In the genomic region with DNA sequence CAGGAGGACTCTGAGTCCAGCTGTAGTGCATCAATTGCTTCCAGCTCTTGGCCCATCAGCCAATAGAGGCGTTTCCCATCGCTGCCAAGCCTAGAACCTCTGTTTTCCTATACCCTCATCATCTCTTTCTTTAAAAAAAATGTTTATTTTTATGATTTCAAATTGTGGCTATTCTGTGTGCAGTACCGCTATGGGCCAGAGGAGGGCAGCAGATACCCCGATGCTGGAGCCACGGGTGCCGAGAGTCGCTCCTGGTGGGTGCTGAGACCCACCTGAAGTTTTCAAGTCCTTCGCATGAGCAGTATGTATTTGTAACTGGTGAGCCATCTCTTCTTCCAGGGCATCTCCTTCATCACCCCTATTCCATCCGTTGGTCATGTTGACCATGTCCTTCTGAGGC, we compare ENCODE assay signal across 28 mouse cellular contexts.
A peak's percentile ranks its signal among the peaks of the same experiment; 100 is the strongest.
DNase-seq lines count a peak whose midpoint lies in the region; ATAC-seq and TF ChIP-seq lines count a peak whose summit lies in the region.
"Had no signal": no experiment of that assay in that cellular context is flagged by ENCODE, and none has a peak within 500 bp of the region (broad histone marks: within the 10 kb centered on the region; RNA-seq: fewer than 3 reads in every experiment).

No protein-coding gene starts in this region.

- no peak for ATAC-seq in cerebellum, adult (ENCODE audit: insufficient number of reproducible peaks, low FRiP score, low TSS enrichment)
- ATAC-seq in kidney, embryonic 16.5 days (ENCODE audit: low FRiP score, low TSS enrichment) = no peak
- ATAC-seq in liver, postnatal 0 days = no peak
- ATAC-seq in liver, embryonic 11.5 days (replicated peaks; ENCODE audit: low FRiP score) = no peak
- no peak for ATAC-seq in stomach, postnatal 0 days (ENCODE audit: low FRiP score, low TSS enrichment)
- no peak for ATAC-seq in erythroid progenitor cell, adult 5-6 weeks (replicated peaks; ENCODE audit: low FRiP score, poor library complexity, severe bottlenecking)
- ATAC-seq: forebrain, embryonic 13.5 days had no signal

- H3K4me1 ChIP-seq in cerebellum, adult 2 months (ENCODE audit: control insufficient read depth, insufficient read depth, low read length) = peaks cover 4% of the 10 kb centered on the region; the same call in 1 of the 2 replicates
- H3K4me1 ChIP-seq in kidney, adult 2 months (ENCODE audit: control insufficient read depth, insufficient read depth, low read length) = no peaks in the 10 kb centered on the region
- H3K4me1 ChIP-seq in kidney, embryonic 16.5 days (ENCODE audit: insufficient read depth, low read length) = 0 out of 2 replicates have a peak, but pooled peaks cover 7% of the 10 kb centered on the region
- no peaks in the 10 kb centered on the region for H3K4me1 ChIP-seq in liver, postnatal 0 days (ENCODE audit: insufficient read depth)
- H3K4me1 ChIP-seq in liver, embryonic 11.5 days (replicated peaks; ENCODE audit: control insufficient read depth, insufficient read depth, low read length) = no peaks in the 10 kb centered on the region
- H3K4me1 ChIP-seq in stomach, postnatal 0 days (replicated peaks; ENCODE audit: control insufficient read depth, insufficient read depth) = no peaks in the 10 kb centered on the region
- H3K4me1 ChIP-seq: embryonic facial prominence, embryonic 13.5 days; forebrain, embryonic 13.5 days; heart, embryonic 13.5 days; limb, embryonic 15.5 days had no signal

- no peak overlapping the region for H3K4me2 ChIP-seq in kidney, embryonic 16.5 days (replicated peaks; ENCODE audit: low read depth, low read length)
- H3K4me2 ChIP-seq in liver, postnatal 0 days (ENCODE audit: low read depth, low read length) = no peak overlapping the region
- no peak overlapping the region for H3K4me2 ChIP-seq in liver, embryonic 11.5 days
- no peak overlapping the region for H3K4me2 ChIP-seq in stomach, postnatal 0 days (replicated peaks; ENCODE audit: low read depth)
- H3K4me2 ChIP-seq: embryonic facial prominence, embryonic 13.5 days; forebrain, embryonic 13.5 days; heart, embryonic 13.5 days; limb, embryonic 15.5 days; lung, embryonic 14.5 days; midbrain, embryonic 12.5 days had no signal

- no peaks in the 10 kb centered on the region for H3K36me3 ChIP-seq in kidney, adult 2 months (ENCODE audit: control insufficient read depth, insufficient read depth, low read length)
- H3K36me3 ChIP-seq in kidney, embryonic 16.5 days (ENCODE audit: insufficient read depth, low read length) = no peaks in the 10 kb centered on the region
- no peaks in the 10 kb centered on the region for H3K36me3 ChIP-seq in liver, postnatal 0 days (replicated peaks; ENCODE audit: insufficient read depth, low read length)
- no peaks in the 10 kb centered on the region for H3K36me3 ChIP-seq in liver, embryonic 11.5 days (ENCODE audit: control insufficient read depth, insufficient read depth, low read length)
- no peaks in the 10 kb centered on the region for H3K36me3 ChIP-seq in stomach, postnatal 0 days (ENCODE audit: control insufficient read depth, insufficient read depth, low read length)
- H3K36me3 ChIP-seq: embryonic facial prominence, embryonic 13.5 days; heart, embryonic 13.5 days; limb, embryonic 15.5 days; midbrain, embryonic 12.5 days had no signal

- no peaks in the 10 kb centered on the region for H3K27me3 ChIP-seq in cerebellum, adult 2 months (ENCODE audit: control insufficient read depth, insufficient read depth, low read length)
- H3K27me3 ChIP-seq in kidney, adult 2 months (replicated peaks; ENCODE audit: control insufficient read depth, insufficient read depth, low read length) = no peaks in the 10 kb centered on the region
- H3K27me3 ChIP-seq in kidney, embryonic 16.5 days (ENCODE audit: insufficient read depth, low read length) = no peaks in the 10 kb centered on the region
- no peaks in the 10 kb centered on the region for H3K27me3 ChIP-seq in liver, postnatal 0 days (ENCODE audit: insufficient read depth, low read length)
- no peaks in the 10 kb centered on the region for H3K27me3 ChIP-seq in liver, embryonic 11.5 days (replicated peaks; ENCODE audit: control insufficient read depth, insufficient read depth, low read length)
- no peaks in the 10 kb centered on the region for H3K27me3 ChIP-seq in stomach, postnatal 0 days (ENCODE audit: control insufficient read depth, insufficient read depth, low read length)
- H3K27me3 ChIP-seq: embryonic facial prominence, embryonic 13.5 days; forebrain, embryonic 13.5 days; heart, embryonic 13.5 days; limb, embryonic 15.5 days had no signal

- TF ChIP-seq POLR2A in cerebellum, adult 2 months (IDR thresholded peaks at IDR 0.05; ENCODE audit: borderline replicate concordance, insufficient read depth, low read length) = no peak
- TF ChIP-seq POLR2A in kidney, adult 2 months (IDR thresholded peaks at IDR 0.05; ENCODE audit: low read depth, low read length) = no peak

- H3K9ac ChIP-seq in kidney, embryonic 16.5 days (replicated peaks; ENCODE audit: low read length) = no peak overlapping the region
- no peak overlapping the region for H3K9ac ChIP-seq in liver, postnatal 0 days (replicated peaks)
- no peak overlapping the region for H3K9ac ChIP-seq in liver, embryonic 11.5 days (ENCODE audit: low read depth, low read length)
- no peak overlapping the region for H3K9ac ChIP-seq in stomach, postnatal 0 days (ENCODE audit: low read length)
- H3K9ac ChIP-seq: embryonic facial prominence, embryonic 13.5 days; forebrain, embryonic 13.5 days; heart, embryonic 13.5 days; limb, embryonic 15.5 days; lung, embryonic 14.5 days; midbrain, embryonic 12.5 days had no signal

- peak; percentile 18; the same call in 1 of the 2 replicates for TF ChIP-seq CTCF in cerebellum, adult 2 months (IDR thresholded peaks at IDR 0.05; ENCODE audit: borderline replicate concordance, insufficient read depth, low read depth, low read length)
- TF ChIP-seq CTCF in kidney, adult 2 months (conservative IDR thresholded peaks at IDR 0.05; ENCODE audit: insufficient read depth, insufficient read length, low read depth, low read length) = 0 out of 2 replicates have a peak, but pooled peaks have one; percentile 11
- peak; percentile 31 for TF ChIP-seq CTCF in liver, postnatal 0 days (IDR thresholded peaks at IDR 0.05; ENCODE audit: low read depth)
- TF ChIP-seq CTCF in stomach, postnatal 0 days (IDR thresholded peaks at IDR 0.05; ENCODE audit: low read depth) = peak; percentile 47

- TF ChIP-seq EP300 in liver, postnatal 0 days (IDR thresholded peaks at IDR 0.05; ENCODE audit: low read depth) = no peak
- TF ChIP-seq EP300 in stomach, postnatal 0 days (optimal IDR thresholded peaks at IDR 0.05) = no peak

- peaks cover 8% of the 10 kb centered on the region; the same call in 1 of the 2 replicates for H3K9me3 ChIP-seq in kidney, embryonic 16.5 days (ENCODE audit: low read length)
- H3K9me3 ChIP-seq in liver, postnatal 0 days (ENCODE audit: low read length) = no peaks in the 10 kb centered on the region
- H3K9me3 ChIP-seq in liver, embryonic 11.5 days (ENCODE audit: control insufficient read depth, low read length) = peaks cover 3% of the 10 kb centered on the region; the same call in 1 of the 2 replicates
- no peaks in the 10 kb centered on the region for H3K9me3 ChIP-seq in stomach, postnatal 0 days (ENCODE audit: control insufficient read depth, low read length)
- H3K9me3 ChIP-seq: embryonic facial prominence, embryonic 13.5 days; forebrain, embryonic 13.5 days; heart, embryonic 13.5 days; limb, embryonic 15.5 days; midbrain, embryonic 12.5 days had no signal

- 87% methylated on average over 9 of the region's 9 CpGs for WGBS in cerebellum, adult 2 months
- WGBS in kidney, adult 2 months = 84% methylated on average over 9 of the region's 9 CpGs
- 83% methylated on average over 9 of the region's 9 CpGs for WGBS in kidney, embryonic 16.5 days
- 79% methylated on average over 9 of the region's 9 CpGs for WGBS in liver, postnatal 0 days (ENCODE audit: insufficient replicate concordance)
- WGBS in liver, embryonic 11.5 days = 77% methylated on average over 9 of the region's 9 CpGs
- WGBS in stomach, postnatal 0 days = 82% methylated on average over 9 of the region's 9 CpGs

- no peak overlapping the region for H3K27ac ChIP-seq in cerebellum, adult 2 months (ENCODE audit: insufficient read depth, low read length)
- H3K27ac ChIP-seq in kidney, adult 2 months (ENCODE audit: insufficient read depth, low read depth, low read length) = no peak overlapping the region
- H3K27ac ChIP-seq in kidney, embryonic 16.5 days (ENCODE audit: low read length) = no peak overlapping the region
- no peak overlapping the region for H3K27ac ChIP-seq in liver, postnatal 0 days (ENCODE audit: low read depth)
- no peak overlapping the region for H3K27ac ChIP-seq in liver, embryonic 11.5 days (ENCODE audit: low read depth, low read length)
- H3K27ac ChIP-seq in stomach, postnatal 0 days (replicated peaks) = no peak overlapping the region
- H3K27ac ChIP-seq: embryonic facial prominence, embryonic 13.5 days; forebrain, embryonic 13.5 days; heart, embryonic 13.5 days; limb, embryonic 15.5 days; midbrain, embryonic 12.5 days had no signal

- H3K4me3 ChIP-seq in cerebellum, adult 2 months (replicated peaks; ENCODE audit: insufficient read depth, low read depth, low read length) = no peak overlapping the region
- no peak overlapping the region for H3K4me3 ChIP-seq in kidney, adult 2 months (ENCODE audit: insufficient read depth, low read depth, low read length)
- no peak overlapping the region for H3K4me3 ChIP-seq in kidney, embryonic 16.5 days (ENCODE audit: low read length)
- no peak overlapping the region for H3K4me3 ChIP-seq in liver, postnatal 0 days (ENCODE audit: low read depth, low read length)
- no peak overlapping the region for H3K4me3 ChIP-seq in liver, embryonic 11.5 days (ENCODE audit: low read depth, low read length)
- H3K4me3 ChIP-seq in stomach, postnatal 0 days (ENCODE audit: low read depth, low read length) = no peak overlapping the region
- H3K4me3 ChIP-seq: embryonic facial prominence, embryonic 13.5 days; erythroblast, embryonic 14.5 days; forebrain, embryonic 13.5 days; heart, embryonic 13.5 days; limb, embryonic 15.5 days; midbrain, embryonic 12.5 days had no signal

- DNase-seq in cerebellum, adult 2 months = no peak
- no peak for DNase-seq in kidney, adult 2 months
- DNase-seq in liver, postnatal 0 days = no peak
- DNase-seq in liver, embryonic 11.5 days (ENCODE audit: low spot score) = no peak
- no peak for DNase-seq in stomach, postnatal 0 days (ENCODE audit: low spot score)
- DNase-seq: cerebellum, adult 18-20 months; cerebellum, postnatal 25 days; gastrocnemius, postnatal 10 days; heart, adult 11 months; heart, postnatal 14 days; kidney, adult 9 months; kidney, postnatal 36 days; layer of hippocampus, adult 9-11 months; left cerebral cortex, postnatal 4 days; lung, embryonic 14.5 days; retina, postnatal 1 day; right cerebral cortex, postnatal 25 days; spleen, adult 18-20 months; thymus, adult 18-20 months had no signal
